Comparison of ENCODE assay signal across 22 mouse cellular contexts in the genomic region with DNA sequence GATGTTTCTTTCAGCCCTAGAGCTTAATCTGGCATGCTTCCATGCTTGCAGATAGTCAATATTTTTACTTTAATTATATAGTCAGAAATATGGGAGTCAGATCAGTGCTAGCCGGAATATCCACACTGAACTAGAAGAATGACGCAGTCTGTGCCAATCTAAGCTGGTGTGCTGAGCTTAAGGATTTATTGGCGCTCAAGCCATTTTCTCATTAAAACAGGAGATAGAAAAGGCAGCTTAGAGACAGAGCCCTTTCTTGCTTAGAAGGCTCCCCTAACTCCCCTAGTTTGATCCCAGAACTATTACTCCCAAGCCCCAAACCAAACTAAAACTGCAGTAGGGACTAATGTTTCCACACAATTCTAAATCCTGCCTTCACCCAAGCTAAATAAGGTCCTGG.
DNase-seq lines count a peak whose midpoint lies in the region; ATAC-seq and TF ChIP-seq lines count a peak whose summit lies in the region.
"Had no signal": no experiment of that assay in that cellular context is flagged by ENCODE, and none has a peak within 500 bp of the region (broad histone marks: within the 10 kb centered on the region; RNA-seq: fewer than 3 reads in every experiment).

No protein-coding gene starts in this region.

- H3K4me2 ChIP-seq in midbrain, embryonic 12.5 days (replicated peaks) = no peak overlapping the region
- no peak overlapping the region for H3K4me2 ChIP-seq in midbrain, embryonic 16.5 days (ENCODE audit: low read length)
- H3K4me2 ChIP-seq in neural tube, embryonic 13.5 days = no peak overlapping the region
- H3K4me2 ChIP-seq in neural tube, embryonic 15.5 days = no peak overlapping the region
- no peak overlapping the region for H3K4me2 ChIP-seq in forebrain, embryonic 13.5 days
- H3K4me2 ChIP-seq in forebrain, embryonic 16.5 days (ENCODE audit: low read length) = no peak overlapping the region
- H3K4me2 ChIP-seq: heart, embryonic 11.5 days; hindbrain, embryonic 12.5 days; hindbrain, embryonic 15.5 days had no signal

- H3K36me3 ChIP-seq in midbrain, embryonic 12.5 days = no peaks in the 10 kb centered on the region
- H3K36me3 ChIP-seq in midbrain, embryonic 16.5 days (ENCODE audit: control insufficient read depth, insufficient read depth, low read length) = no peaks in the 10 kb centered on the region
- no peaks in the 10 kb centered on the region for H3K36me3 ChIP-seq in neural tube, embryonic 13.5 days
- no peaks in the 10 kb centered on the region for H3K36me3 ChIP-seq in neural tube, embryonic 15.5 days
- no peaks in the 10 kb centered on the region for H3K36me3 ChIP-seq in forebrain, embryonic 13.5 days (ENCODE audit: poor library complexity, severe bottlenecking)
- H3K36me3 ChIP-seq in forebrain, embryonic 16.5 days (ENCODE audit: control insufficient read depth, insufficient read depth) = no peaks in the 10 kb centered on the region
- H3K36me3 ChIP-seq in heart, adult 2 months (ENCODE audit: control insufficient read depth, insufficient read depth, low read length) = no peaks in the 10 kb centered on the region
- H3K36me3 ChIP-seq: G1E; hindbrain, embryonic 12.5 days; hindbrain, embryonic 15.5 days had no signal

- no peak overlapping the region for H3K4me3 ChIP-seq in midbrain, embryonic 12.5 days
- H3K4me3 ChIP-seq in midbrain, embryonic 16.5 days (ENCODE audit: low read depth, low read length) = no peak overlapping the region
- H3K4me3 ChIP-seq in neural tube, embryonic 13.5 days = no peak overlapping the region
- no peak overlapping the region for H3K4me3 ChIP-seq in neural tube, embryonic 15.5 days (replicated peaks)
- no peak overlapping the region for H3K4me3 ChIP-seq in forebrain, embryonic 13.5 days
- no peak overlapping the region for H3K4me3 ChIP-seq in forebrain, embryonic 16.5 days (replicated peaks; ENCODE audit: low read length)
- no peak overlapping the region for H3K4me3 ChIP-seq in heart, adult 2 months
- H3K4me3 ChIP-seq: hindbrain, embryonic 12.5 days; hindbrain, embryonic 15.5 days had no signal

- H3K27me3 ChIP-seq in midbrain, embryonic 12.5 days = no peaks in the 10 kb centered on the region
- no peaks in the 10 kb centered on the region for H3K27me3 ChIP-seq in midbrain, embryonic 16.5 days (ENCODE audit: control insufficient read depth, insufficient read depth, low read depth, low read length)
- no peaks in the 10 kb centered on the region for H3K27me3 ChIP-seq in neural tube, embryonic 13.5 days
- H3K27me3 ChIP-seq in neural tube, embryonic 15.5 days (replicated peaks) = no peaks in the 10 kb centered on the region
- H3K27me3 ChIP-seq in forebrain, embryonic 13.5 days = no peaks in the 10 kb centered on the region
- no peaks in the 10 kb centered on the region for H3K27me3 ChIP-seq in forebrain, embryonic 16.5 days (replicated peaks; ENCODE audit: control insufficient read depth, insufficient read depth, low read length)
- H3K27me3 ChIP-seq in heart, adult 2 months (ENCODE audit: control insufficient read depth, insufficient read depth, low read length) = 0 out of 2 replicates have a peak, but pooled peaks cover 1% of the 10 kb centered on the region
- H3K27me3 ChIP-seq: CH12.LX; hindbrain, embryonic 12.5 days; hindbrain, embryonic 15.5 days; Patski had no signal

- no peak overlapping the region for H3K9ac ChIP-seq in midbrain, embryonic 12.5 days (replicated peaks)
- H3K9ac ChIP-seq in midbrain, embryonic 16.5 days (ENCODE audit: low read depth, low read length) = no peak overlapping the region
- no peak overlapping the region for H3K9ac ChIP-seq in neural tube, embryonic 13.5 days
- no peak overlapping the region for H3K9ac ChIP-seq in neural tube, embryonic 15.5 days (replicated peaks)
- H3K9ac ChIP-seq in forebrain, embryonic 13.5 days = no peak overlapping the region
- no peak overlapping the region for H3K9ac ChIP-seq in forebrain, embryonic 16.5 days (replicated peaks; ENCODE audit: low read depth, low read length)
- no peak overlapping the region for H3K9ac ChIP-seq in heart, adult 2 months (ENCODE audit: low read depth, low read length)
- H3K9ac ChIP-seq: hindbrain, embryonic 12.5 days; hindbrain, embryonic 15.5 days had no signal

- DNase-seq in heart, adult 2 months = no peak
- DNase-seq in testis, postnatal 14 days (ENCODE audit: low spot score) = no peak
- DNase-seq: adrenal gland, postnatal 10 days; adrenal gland, postnatal 36 days; B cell, adult 2 months; cerebellum, adult 11-12 months; cerebellum, adult 9-10 months; cerebellum, postnatal 14 days; gastrocnemius, postnatal 36 days; kidney, adult 11 months had no signal

- intact Hi-C loops in heart, adult 2 months (cut with DNase I) = no loop called here

- no peak overlapping the region for H3K27ac ChIP-seq in midbrain, embryonic 12.5 days (replicated peaks)
- H3K27ac ChIP-seq in midbrain, embryonic 16.5 days (ENCODE audit: low read length) = no peak overlapping the region
- H3K27ac ChIP-seq in neural tube, embryonic 13.5 days (replicated peaks) = 0 out of 2 replicates have a peak overlapping the region, but pooled peaks have one; percentile 4
- no peak overlapping the region for H3K27ac ChIP-seq in neural tube, embryonic 15.5 days (replicated peaks)
- peak overlapping the region; percentile 55; the same call in 1 of the 2 replicates for H3K27ac ChIP-seq in forebrain, embryonic 13.5 days
- H3K27ac ChIP-seq in forebrain, embryonic 16.5 days (ENCODE audit: low read length) = no peak overlapping the region; the same call in 1 of the 2 replicates
- no peak overlapping the region for H3K27ac ChIP-seq in heart, adult 2 months
- H3K27ac ChIP-seq: hindbrain, embryonic 12.5 days; hindbrain, embryonic 15.5 days had no signal

- H3K4me1 ChIP-seq in midbrain, embryonic 12.5 days = peaks cover 6% of the 10 kb centered on the region; the same call in 1 of the 2 replicates
- peaks cover 5% of the 10 kb centered on the region for H3K4me1 ChIP-seq in midbrain, embryonic 16.5 days (ENCODE audit: control insufficient read depth, insufficient read depth, low read length)
- H3K4me1 ChIP-seq in neural tube, embryonic 13.5 days (replicated peaks) = no peaks in the 10 kb centered on the region
- 0 out of 2 replicates have a peak, but pooled peaks cover 9% of the 10 kb centered on the region for H3K4me1 ChIP-seq in neural tube, embryonic 15.5 days
- H3K4me1 ChIP-seq in forebrain, embryonic 13.5 days = peaks cover 20% of the 10 kb centered on the region
- H3K4me1 ChIP-seq in forebrain, embryonic 16.5 days (replicated peaks; ENCODE audit: control insufficient read depth, insufficient read depth, low read length) = peaks cover 13% of the 10 kb centered on the region; the same call in 1 of the 2 replicates
- no peaks in the 10 kb centered on the region for H3K4me1 ChIP-seq in heart, adult 2 months (ENCODE audit: control insufficient read depth, insufficient read depth, low read length)
- H3K4me1 ChIP-seq: hindbrain, embryonic 12.5 days; hindbrain, embryonic 15.5 days had no signal

- WGBS in midbrain, embryonic 12.5 days = 85% methylated on average over 3 of the region's 3 CpGs
- 59% methylated on average over 3 of the region's 3 CpGs for WGBS in midbrain, embryonic 16.5 days
- 87% methylated on average over 3 of the region's 3 CpGs for WGBS in neural tube, embryonic 13.5 days
- WGBS in neural tube, embryonic 15.5 days = 85% methylated on average over 3 of the region's 3 CpGs
- 40% methylated on average over 3 of the region's 3 CpGs for WGBS in forebrain, embryonic 13.5 days
- WGBS in forebrain, embryonic 16.5 days = 21% methylated on average over 3 of the region's 3 CpGs
- WGBS in heart, adult 2 months = 85% methylated on average over 3 of the region's 3 CpGs

- no peaks in the 10 kb centered on the region for H3K9me3 ChIP-seq in midbrain, embryonic 12.5 days
- no peaks in the 10 kb centered on the region for H3K9me3 ChIP-seq in midbrain, embryonic 16.5 days (replicated peaks; ENCODE audit: control insufficient read depth, low read length, poor library complexity, severe bottlenecking)
- H3K9me3 ChIP-seq in neural tube, embryonic 13.5 days = no peaks in the 10 kb centered on the region
- no peaks in the 10 kb centered on the region for H3K9me3 ChIP-seq in neural tube, embryonic 15.5 days (replicated peaks)
- no peaks in the 10 kb centered on the region for H3K9me3 ChIP-seq in forebrain, embryonic 13.5 days (replicated peaks)
- no peaks in the 10 kb centered on the region for H3K9me3 ChIP-seq in forebrain, embryonic 16.5 days (ENCODE audit: control insufficient read depth, low read length)
- H3K9me3 ChIP-seq: G1E; hindbrain, embryonic 12.5 days; hindbrain, embryonic 15.5 days had no signal

- no peak for TF ChIP-seq CTCF in heart, adult 2 months (IDR thresholded peaks at IDR 0.05)

- ATAC-seq in midbrain, embryonic 12.5 days (ENCODE audit: low FRiP score, low read depth) = peak; percentile 50; the same call in 1 of the 2 replicates
- no peak for ATAC-seq in midbrain, embryonic 16.5 days
- ATAC-seq in neural tube, embryonic 13.5 days (ENCODE audit: low read depth) = no peak
- no peak for ATAC-seq in neural tube, embryonic 15.5 days (ENCODE audit: low FRiP score)
- ATAC-seq in forebrain, embryonic 13.5 days = peak; percentile 57; the same call in 1 of the 2 replicates
- peak; percentile 43; the same call in 1 of the 2 replicates for ATAC-seq in forebrain, embryonic 16.5 days
- ATAC-seq: Patski had no signal

- no peaks in the 10 kb centered on the region for H3K79me2 ChIP-seq in heart, adult 2 months (replicated peaks; ENCODE audit: control insufficient read depth, insufficient read depth, low read length)

- no peak for TF ChIP-seq EP300 in heart, adult 2 months (IDR thresholded peaks at IDR 0.05; ENCODE audit: insufficient read depth, low read depth, low read length)

- no peak for TF ChIP-seq POLR2A in heart, adult 2 months (IDR thresholded peaks at IDR 0.05; ENCODE audit: insufficient read depth, low read depth, low read length)

Comparison
In these comparisons a context has a peak if more than half of its experiments do, and no peak if none do; other contexts are left out.
1. ATAC-seq: peak in midbrain, embryonic 12.5 days (single experiment), forebrain, embryonic 13.5 days (single experiment) and forebrain, embryonic 16.5 days (single experiment); none in midbrain, embryonic 16.5 days (single experiment), neural tube, embryonic 13.5 days (single experiment) and neural tube, embryonic 15.5 days (single experiment).
2. H3K27ac ChIP-seq: peak in neural tube, embryonic 13.5 days (single experiment) and forebrain, embryonic 13.5 days (single experiment); none in midbrain, embryonic 12.5 days (single experiment), midbrain, embryonic 16.5 days (single experiment), neural tube, embryonic 15.5 days (single experiment), forebrain, embryonic 16.5 days (single experiment) and heart, adult 2 months (single experiment).